Mouse (Mus musculus) testis, postnatal 14 days (tissue): ENCODE results near the gene Fam208b.

Experiments used
- DNase-seq: peaks from one replicate; pipeline ENCODE4 v3.0.0; 2021; ENCODE audit warnings: low spot score

Gene Fam208b

GRCm38 (mm10) chr13:3610795-3611438 is at the start of gene Fam208b:
Fam208b (minus strand) TSS chr13:3611108.
- DNase-seq, result peak; percentile 98

DNA sequence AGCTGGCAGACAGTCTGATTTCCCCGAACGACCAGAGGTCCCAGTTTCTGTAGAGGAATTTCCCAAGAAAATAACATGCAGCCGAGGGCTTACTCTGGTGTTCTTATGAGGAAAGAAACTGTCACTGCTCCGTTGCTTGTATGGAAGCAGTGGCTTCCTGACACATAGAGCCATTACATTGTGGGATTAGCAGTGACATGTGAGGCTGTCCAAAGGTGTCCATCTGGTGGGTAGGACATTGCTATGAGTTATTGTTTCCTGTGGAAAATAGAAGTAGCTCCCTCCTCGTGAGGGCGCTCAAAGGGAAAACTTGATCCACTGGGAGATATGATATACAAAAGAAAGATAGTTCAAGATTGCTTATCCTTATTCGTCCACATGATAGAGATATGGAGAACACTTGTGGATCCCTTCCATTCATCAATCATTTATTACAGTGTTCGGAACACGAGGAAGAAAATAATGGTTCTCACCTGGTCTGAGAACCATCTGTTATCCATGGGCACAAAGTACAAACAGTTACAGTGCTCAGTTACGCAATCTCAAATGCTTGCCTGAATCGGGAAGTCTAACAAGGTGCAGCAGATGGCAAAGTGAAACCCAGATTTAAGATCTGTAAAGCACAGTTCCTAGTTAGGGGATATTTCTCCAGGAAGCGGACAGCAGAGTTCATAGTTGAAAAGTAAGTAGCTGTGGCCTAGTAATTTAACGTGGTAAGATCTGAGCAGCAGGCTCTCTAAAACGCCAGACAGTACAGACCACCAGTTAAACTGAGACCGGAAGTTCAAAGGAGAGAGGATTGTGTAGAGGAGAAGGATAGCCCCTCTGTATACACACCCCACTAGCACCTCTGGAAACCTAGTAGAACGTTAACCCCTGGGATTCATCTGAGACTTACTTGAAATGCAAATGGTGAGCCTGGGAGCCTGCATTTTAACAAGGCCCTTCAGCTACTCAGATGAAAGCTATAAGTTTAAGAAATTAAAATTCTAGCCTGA is 48.6 kb upstream of the Fam208b start:
- no peak for DNase-seq

DNA sequence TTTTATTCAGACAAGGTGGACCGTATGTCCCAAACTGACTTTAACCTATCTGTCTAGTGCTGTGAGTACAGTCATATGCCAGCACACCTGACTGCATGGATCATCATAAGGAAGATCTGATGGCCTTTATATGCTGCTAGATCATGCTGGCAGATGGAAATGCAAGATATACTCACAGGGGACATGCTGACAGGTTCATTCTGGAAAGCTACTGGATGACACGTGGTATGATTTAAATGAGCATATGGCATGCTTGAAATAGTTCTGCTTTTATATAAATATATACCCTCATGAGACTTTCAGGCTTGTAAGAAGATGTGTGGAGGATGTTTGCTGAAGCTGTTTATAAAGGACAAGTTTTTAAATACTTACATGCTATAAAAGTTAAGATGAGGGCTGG is 43.5 kb upstream of the Fam208b start:
- no peak for DNase-seq

DNA sequence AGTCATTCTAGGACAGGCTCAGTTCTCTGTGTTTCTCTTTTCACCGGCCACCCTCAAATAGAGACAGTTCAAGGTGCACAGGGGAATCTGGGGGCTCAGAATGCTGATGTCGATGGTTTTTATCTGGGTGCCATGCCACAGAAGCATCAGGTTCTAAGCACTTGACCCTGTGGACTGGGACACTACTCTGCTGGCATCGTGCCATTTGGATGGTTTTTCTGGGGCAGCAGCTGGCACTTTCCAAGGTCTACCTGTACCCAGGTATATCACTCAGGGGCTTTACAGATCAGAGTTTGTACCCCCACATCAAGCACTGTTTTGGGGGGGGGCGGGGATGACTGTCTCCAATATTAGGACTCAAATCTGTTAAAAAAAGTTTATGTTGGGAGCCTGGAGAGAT is 39.7 kb upstream of the Fam208b start:
- DNase-seq, result no peak

GRCm38 (mm10) chr13:3646566-3646965 is 35.7 kb upstream of the Fam208b start:
- DNase-seq, result no peak

GRCm38 (mm10) chr13:3645919-3646318 is 35.0 kb upstream of the Fam208b start:
- no peak for DNase-seq

GRCm38 (mm10) chr13:3644871-3645270 is 34.0 kb upstream of the Fam208b start:
- no peak for DNase-seq

- no peak for DNase-seq
These were observed 31.6 kb upstream of the Fam208b start for GRCm38 (mm10) chr13:3642538-3642937.

DNA sequence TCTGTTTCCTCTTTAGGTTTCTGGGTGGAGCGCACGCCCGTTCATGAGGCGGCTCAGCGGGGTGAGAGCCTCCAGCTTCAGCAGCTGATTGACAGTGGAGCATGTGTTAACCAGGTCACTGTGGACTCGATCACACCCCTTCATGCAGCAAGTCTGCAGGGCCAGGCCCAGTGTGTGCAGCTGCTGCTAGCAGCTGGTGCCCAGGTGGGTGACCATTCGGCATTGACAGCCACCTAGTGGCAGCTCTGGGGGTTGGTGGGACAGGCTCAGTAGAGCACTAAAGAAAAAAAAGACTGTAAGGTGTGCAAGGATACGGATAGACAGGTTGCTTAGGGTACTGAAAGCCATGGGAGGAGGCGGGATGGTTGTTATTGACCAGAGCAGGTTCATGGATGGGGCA is 31.1 kb upstream of the Fam208b start:
- DNase-seq, result no peak

- peak; percentile 45 for DNase-seq
These were observed 25.9 kb upstream of the Fam208b start for GRCm38 (mm10) chr13:3636797-3637196.

GRCm38 (mm10) chr13:3635076-3635475 is 24.2 kb upstream of the Fam208b start:
- DNase-seq, result no peak

- DNase-seq, result peak; percentile 66
These were observed 23.2 kb upstream of the Fam208b start, which contains the start of gene Asb13 for GRCm38 (mm10) chr13:3633895-3634811. Asb13 (plus strand) TSS chr13:3634032.

- no peak for DNase-seq
These were observed 22.2 kb upstream of the Fam208b start for GRCm38 (mm10) chr13:3633131-3633530.

GRCm38 (mm10) chr13:3632551-3632950 is 21.6 kb upstream of the Fam208b start:
- no peak for DNase-seq

DNA sequence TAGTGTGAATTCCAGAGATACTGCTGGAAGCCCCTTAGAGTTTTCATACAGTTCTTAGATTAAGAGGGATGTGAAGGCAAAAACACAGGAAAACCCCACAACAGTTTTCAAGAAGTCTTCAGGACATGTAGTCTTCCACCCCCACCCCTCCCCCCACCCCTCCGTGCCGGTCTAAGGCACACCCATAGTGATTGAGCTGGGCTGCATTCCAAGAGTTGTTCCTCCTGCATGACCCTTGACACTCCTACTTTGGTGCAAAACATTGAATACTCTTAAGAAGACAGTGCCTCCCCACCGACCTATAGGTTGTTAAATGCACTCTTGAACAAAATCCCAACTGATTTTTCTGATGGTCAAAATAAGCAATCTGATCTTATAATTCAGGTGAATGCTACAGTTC is 17.2 kb upstream of the Fam208b start:
- DNase-seq, result no peak

DNA sequence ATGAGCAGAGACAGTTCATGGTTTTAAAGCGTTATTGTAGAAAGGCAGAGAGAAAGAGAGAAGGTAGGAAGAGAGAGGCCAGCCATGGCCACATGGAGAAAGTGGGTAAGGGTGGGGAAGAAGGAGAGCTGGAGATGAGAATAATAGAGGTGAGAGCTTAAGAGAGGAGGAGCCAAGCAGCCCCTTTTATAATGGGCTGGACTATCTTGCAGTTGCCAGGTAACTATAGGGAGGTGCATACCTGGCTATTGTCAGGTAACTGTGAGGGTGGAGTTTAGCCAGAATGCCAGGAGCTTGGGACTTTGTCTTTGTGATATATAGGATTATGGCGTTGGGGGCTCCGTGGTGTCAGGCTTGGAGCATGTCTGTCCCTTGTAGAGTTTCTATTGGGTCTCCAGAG is 16.2 kb upstream of the Fam208b start:
- DNase-seq, result no peak

DNA sequence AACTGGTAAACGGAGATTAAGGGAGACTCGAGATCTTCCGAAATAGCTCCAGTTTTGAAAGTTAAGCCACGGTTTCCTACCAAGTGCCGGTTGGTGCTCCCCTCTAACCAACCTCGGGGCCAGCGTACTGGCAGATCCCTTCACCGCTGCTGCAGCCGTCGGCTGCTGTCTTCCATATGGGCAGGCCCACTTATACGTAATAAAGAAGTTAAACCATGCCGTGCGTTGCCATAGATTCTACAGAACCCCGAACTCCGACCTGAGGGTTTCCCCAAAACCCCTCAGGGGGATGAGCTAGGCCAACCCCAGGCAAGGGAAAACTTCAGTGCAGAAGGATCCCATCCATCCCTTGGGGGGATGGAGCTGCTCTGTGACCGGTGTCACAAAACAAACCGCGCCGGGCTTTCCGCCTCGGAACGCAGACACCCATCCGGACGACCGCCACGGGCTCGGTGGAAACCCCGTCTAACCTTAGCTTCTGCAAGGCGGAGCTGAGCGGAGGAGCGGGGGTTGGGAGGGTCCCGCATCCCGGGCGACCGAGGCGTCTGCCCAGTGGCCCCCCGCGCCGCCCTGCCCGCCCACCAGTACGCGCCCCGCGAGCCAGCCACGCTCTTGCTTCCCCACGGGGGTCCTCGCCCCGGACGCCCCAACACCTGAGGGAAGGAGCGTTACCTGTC is 652 bp downstream of the Fam208b start:
- DNase-seq, result peak; percentile 43

DNA sequence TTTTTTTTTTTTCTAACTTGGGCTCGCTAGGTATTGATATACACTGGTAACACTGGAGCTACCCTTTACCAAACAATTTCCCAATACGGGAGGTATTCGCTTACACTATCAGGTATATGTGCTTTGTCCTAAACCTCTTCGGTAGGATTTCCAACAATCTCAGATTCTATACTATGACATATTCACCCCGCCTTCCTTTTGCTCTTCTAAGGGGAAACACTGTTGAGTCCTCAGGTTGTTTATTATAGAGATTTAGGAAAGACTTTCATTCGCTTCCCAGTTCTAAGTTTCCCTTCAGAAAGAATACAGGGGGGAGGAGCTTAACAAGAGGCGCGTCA is 1.2 kb downstream of the Fam208b start:
- DNase-seq, result no peak

DNA sequence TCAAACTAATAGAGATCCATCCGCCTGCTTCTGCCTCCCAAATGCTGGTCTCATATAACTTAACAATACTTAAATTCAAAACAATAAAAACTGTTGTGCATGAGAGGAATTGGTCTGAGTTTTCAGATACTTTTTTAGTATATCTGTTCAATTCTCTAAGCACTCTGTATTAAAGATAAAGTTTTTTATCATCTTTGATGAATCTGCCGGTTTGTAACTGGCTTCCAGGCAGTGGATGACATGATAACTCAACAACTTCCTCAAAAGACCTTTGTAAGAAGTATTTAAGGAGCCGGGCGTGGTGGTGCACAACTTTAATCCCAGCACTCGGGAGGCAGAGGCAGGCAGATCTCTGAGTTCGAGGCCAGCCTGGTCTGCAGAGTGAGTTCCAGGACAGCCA is 14.7 kb downstream of the Fam208b start:
- DNase-seq, result no peak

GRCm38 (mm10) chr13:3594311-3594710 is 16.6 kb downstream of the Fam208b start:
- DNase-seq, result no peak

GRCm38 (mm10) chr13:3590789-3591188 is 20.1 kb downstream of the Fam208b start:
- DNase-seq, result no peak

- no peak for DNase-seq
These were observed 47.0 kb downstream of the Fam208b start for GRCm38 (mm10) chr13:3563953-3564352.
